Mouse (Mus musculus): ENCODE data around the gene Cacna1a. TPM values are rescaled to one million over a fixed set of nuclear protein-coding genes. Genes with fewer than 3 reads are reported as not detected.

The Cacna1a gene
- polyA plus RNA-seq, 1 experiment from 2014 or later = 6.4 TPM

GRCm38 (mm10) chr8:84658951-84659350 is 270.7 kb downstream of the Cacna1a start:
- DNase-seq (ENCODE audit: low spot score) = no peak
- no peaks in the 10 kb centered on the region for H3K27me3 ChIP-seq (ENCODE audit: low read depth, poor library complexity, severe bottlenecking)
- WGBS = 59% methylated on average over 1 of the region's 1 CpGs
- peak overlapping the region; percentile 98 for H3K27ac ChIP-seq
- no peaks in the 10 kb centered on the region for H3K9me3 ChIP-seq (replicated peaks)
- H3K4me3 ChIP-seq = 0 out of 2 replicates have a peak overlapping the region, but pooled peaks have one; percentile 87
- peaks cover 9% of the 10 kb centered on the region for H3K36me3 ChIP-seq
- H3K4me1 ChIP-seq = peaks cover 72% of the 10 kb centered on the region

GRCm38 (mm10) chr8:84659936-84660818 is 271.9 kb downstream of the Cacna1a start:
- under 1% methylated on average over 33 of the region's 33 CpGs for WGBS
- Histone ChIP-seq H3K4me1 (peaks cover 70% of the 10 kb centered on the region), H3K27ac (peak overlapping the region; percentile 98)

GRCm38 (mm10) chr8:84660819-84661457 is 272.7 kb downstream of the Cacna1a start:
- WGBS = under 1% methylated on average over 20 of the region's 20 CpGs
- H3K27me3 ChIP-seq (ENCODE audit: low read depth, poor library complexity, severe bottlenecking) = no peaks in the 10 kb centered on the region
- peak overlapping the region; percentile 98 for H3K27ac ChIP-seq
- peaks cover 70% of the 10 kb centered on the region for H3K4me1 ChIP-seq
- H3K9me3 ChIP-seq (replicated peaks) = no peaks in the 10 kb centered on the region
- DNase-seq (ENCODE audit: low spot score) = peak; percentile 84
- peak overlapping the region; percentile 87 for H3K4me3 ChIP-seq
- H3K36me3 ChIP-seq = peaks cover 9% of the 10 kb centered on the region

More at GRCm38 (mm10) chr8:84659936-84660818, 271.9 kb downstream of the Cacna1a start:
- H3K4me3 ChIP-seq = peak overlapping the region; percentile 87
- DNase-seq (ENCODE audit: low spot score) = peak; percentile 81
- H3K27me3 ChIP-seq (ENCODE audit: low read depth, poor library complexity, severe bottlenecking) = no peaks in the 10 kb centered on the region
- peaks cover 9% of the 10 kb centered on the region for H3K36me3 ChIP-seq
- H3K9me3 ChIP-seq (replicated peaks) = no peaks in the 10 kb centered on the region

GRCm38 (mm10) chr8:84661458-84661871 is 273.2 kb downstream of the Cacna1a start:
- WGBS = under 1% methylated on average over 24 of the region's 24 CpGs
- peak; percentile 76 for DNase-seq (ENCODE audit: low spot score)
- Histone ChIP-seq H3K27ac (peak overlapping the region; percentile 98), H3K36me3 (peaks cover 13% of the 10 kb centered on the region), H3K27me3 (ENCODE audit: low read depth, poor library complexity, severe bottlenecking) (no peaks in the 10 kb centered on the region), H3K9me3 (replicated peaks) (no peaks in the 10 kb centered on the region), H3K4me3 (peak overlapping the region; percentile 87), H3K4me1 (peaks cover 69% of the 10 kb centered on the region)

- Histone ChIP-seq H3K4me3 (peak overlapping the region; percentile 87), H3K9me3 (replicated peaks) (no peaks in the 10 kb centered on the region), H3K36me3 (peaks cover 19% of the 10 kb centered on the region), H3K4me1 (peaks cover 66% of the 10 kb centered on the region), H3K27me3 (ENCODE audit: low read depth, poor library complexity, severe bottlenecking) (no peaks in the 10 kb centered on the region), H3K27ac (peak overlapping the region; percentile 98)
- WGBS = under 1% methylated on average over 61 of the region's 61 CpGs
- no peak for DNase-seq (ENCODE audit: low spot score)
These were observed 273.8 kb downstream of the Cacna1a start for GRCm38 (mm10) chr8:84661961-84662571.

- no peaks in the 10 kb centered on the region for H3K9me3 ChIP-seq (replicated peaks)
- no peaks in the 10 kb centered on the region for H3K27me3 ChIP-seq (ENCODE audit: low read depth, poor library complexity, severe bottlenecking)
- peak within 1 kb of the TSS; percentile 98 for H3K27ac ChIP-seq
- H3K36me3 ChIP-seq = peaks cover 20% of the 10 kb centered on the region
- peaks cover 60% of the 10 kb centered on the region for H3K4me1 ChIP-seq
- under 1% methylated on average over 27 of the region's 27 CpGs for WGBS
- H3K4me3 ChIP-seq = peak within 1 kb of the TSS; percentile 87
- peak; percentile 97 for DNase-seq (ENCODE audit: low spot score)
These were observed 274.4 kb downstream of the Cacna1a start, which contains the start of gene Ier2 for GRCm38 (mm10) chr8:84662581-84663065. Gene Ier2 (minus strand): TSS chr8:84662852.

- Histone ChIP-seq H3K36me3 (peaks cover 31% of the 10 kb centered on the region), H3K4me1 (peaks cover 49% of the 10 kb centered on the region), H3K27me3 (ENCODE audit: low read depth, poor library complexity, severe bottlenecking) (no peaks in the 10 kb centered on the region), H3K4me3 (peak overlapping the region; percentile 87), H3K27ac (peak overlapping the region; percentile 98), H3K9me3 (replicated peaks) (no peaks in the 10 kb centered on the region)
- DNase-seq (ENCODE audit: low spot score) = peak; percentile 97
- WGBS = 3% methylated on average over 43 of the region's 43 CpGs
These were observed 275.5 kb downstream of the Cacna1a start for GRCm38 (mm10) chr8:84663483-84664327.

- Histone ChIP-seq H3K4me1 (peaks cover 39% of the 10 kb centered on the region), H3K4me3 (peak overlapping the region; percentile 87), H3K36me3 (peaks cover 39% of the 10 kb centered on the region), H3K9me3 (replicated peaks) (no peaks in the 10 kb centered on the region), H3K27ac (peak overlapping the region; percentile 98), H3K27me3 (ENCODE audit: low read depth, poor library complexity, severe bottlenecking) (no peaks in the 10 kb centered on the region)
- under 1% methylated on average over 29 of the region's 29 CpGs for WGBS
- peak; percentile 84 for DNase-seq (ENCODE audit: low spot score)
These were observed 276.5 kb downstream of the Cacna1a start for GRCm38 (mm10) chr8:84664566-84665384.

GRCm38 (mm10) chr8:84665385-84665893 is 277.2 kb downstream of the Cacna1a start:
- H3K4me1 ChIP-seq = peaks cover 32% of the 10 kb centered on the region
- no peaks in the 10 kb centered on the region for H3K27me3 ChIP-seq (ENCODE audit: low read depth, poor library complexity, severe bottlenecking)
- 3% methylated on average over 14 of the region's 14 CpGs for WGBS
- peak overlapping the region; percentile 87 for H3K4me3 ChIP-seq
- H3K9me3 ChIP-seq (replicated peaks) = no peaks in the 10 kb centered on the region
- peaks cover 45% of the 10 kb centered on the region for H3K36me3 ChIP-seq
- no peak for DNase-seq (ENCODE audit: low spot score)
- peak overlapping the region; percentile 98 for H3K27ac ChIP-seq

- H3K27me3 ChIP-seq (ENCODE audit: low read depth, poor library complexity, severe bottlenecking) = no peaks in the 10 kb centered on the region
- DNase-seq (ENCODE audit: low spot score) = no peak
- H3K36me3 ChIP-seq = peaks cover 66% of the 10 kb centered on the region
- H3K4me1 ChIP-seq = peaks cover 28% of the 10 kb centered on the region
- no peak overlapping the region for H3K27ac ChIP-seq
- H3K9me3 ChIP-seq (replicated peaks) = no peaks in the 10 kb centered on the region
- H3K4me3 ChIP-seq = no peak overlapping the region
- 83% methylated on average over 1 of the region's 1 CpGs for WGBS
These were observed 279.8 kb downstream of the Cacna1a start for GRCm38 (mm10) chr8:84668081-84668480.
